In the genomic region with DNA sequence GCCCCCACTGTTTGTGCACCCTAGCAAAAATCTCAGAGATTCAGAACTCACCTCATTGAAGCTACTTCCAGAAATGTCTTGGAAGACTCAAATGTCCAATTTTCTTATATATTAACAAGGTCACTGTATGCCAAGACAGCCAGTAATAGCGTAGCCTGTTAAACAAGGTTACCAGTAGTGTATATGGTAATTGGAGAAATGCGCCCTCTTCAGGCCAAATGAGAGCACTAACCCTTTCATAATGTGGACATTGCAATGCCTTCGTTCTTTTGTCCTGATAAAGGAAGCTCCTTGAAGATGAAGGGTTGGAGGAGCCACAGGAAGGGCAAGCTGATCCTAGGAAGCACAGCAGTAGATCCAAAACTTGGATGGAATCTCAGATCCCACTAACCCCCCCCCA, we compare ENCODE assay signal across 10 mouse cellular contexts. TPM values are rescaled to one million over a fixed set of nuclear protein-coding genes. Genes with fewer than 3 reads are reported as not detected.
DNase-seq lines count a peak whose midpoint lies in the region; ATAC-seq and TF ChIP-seq lines count a peak whose summit lies in the region.
"Had no signal": no experiment of that assay in that cellular context is flagged by ENCODE, and none has a peak within 500 bp of the region (broad histone marks: within the 10 kb centered on the region; RNA-seq: fewer than 3 reads in every experiment).

No protein-coding gene starts in this region.

- no peaks in the 10 kb centered on the region for H3K27me3 ChIP-seq in heart, adult 2 months (ENCODE audit: control insufficient read depth, insufficient read depth, low read length)
- H3K27me3 ChIP-seq in heart, embryonic 12.5 days (replicated peaks) = 0 out of 2 replicates have a peak, but pooled peaks cover 1% of the 10 kb centered on the region
- no peaks in the 10 kb centered on the region for H3K27me3 ChIP-seq in midbrain, embryonic 11.5 days (ENCODE audit: control insufficient read depth, insufficient read depth, low read length)
- no peaks in the 10 kb centered on the region for H3K27me3 ChIP-seq in midbrain, embryonic 16.5 days (ENCODE audit: control insufficient read depth, insufficient read depth, low read depth, low read length)
- no peaks in the 10 kb centered on the region for H3K27me3 ChIP-seq in heart, embryonic 11.5 days (ENCODE audit: control insufficient read depth, insufficient read depth, low read length)
- H3K27me3 ChIP-seq: hindbrain, embryonic 13.5 days; lung, embryonic 15.5 days had no signal

- peak; percentile 45 for TF ChIP-seq CTCF in heart, adult 2 months (IDR thresholded peaks at IDR 0.05)

- no peak for ATAC-seq in heart, embryonic 12.5 days (ENCODE audit: insufficient number of reproducible peaks, low FRiP score)
- ATAC-seq in midbrain, embryonic 11.5 days (ENCODE audit: low FRiP score) = peak; percentile 63; the same call in 1 of the 2 replicates
- ATAC-seq in midbrain, embryonic 16.5 days = no peak
- peak; percentile 36; the same call in 1 of the 2 replicates for ATAC-seq in neutrophil, adult 5-6 weeks (ENCODE audit: extremely low read depth, insufficient number of reproducible peaks, low FRiP score, poor library complexity, severe bottlenecking)
- ATAC-seq in heart, embryonic 11.5 days (replicated peaks; ENCODE audit: insufficient number of reproducible peaks, low FRiP score, low TSS enrichment) = no peak

- no peak overlapping the region for H3K27ac ChIP-seq in heart, adult 2 months
- H3K27ac ChIP-seq in heart, embryonic 12.5 days (ENCODE audit: poor library complexity, severe bottlenecking) = no peak overlapping the region
- H3K27ac ChIP-seq in midbrain, embryonic 11.5 days (ENCODE audit: low read depth, low read length) = no peak overlapping the region
- H3K27ac ChIP-seq in midbrain, embryonic 16.5 days (ENCODE audit: low read length) = no peak overlapping the region
- no peak overlapping the region for H3K27ac ChIP-seq in heart, embryonic 11.5 days (ENCODE audit: low read depth, low read length)
- H3K27ac ChIP-seq: hindbrain, embryonic 13.5 days; lung, embryonic 15.5 days had no signal

- H3K4me1 ChIP-seq in heart, adult 2 months (ENCODE audit: control insufficient read depth, insufficient read depth, low read length) = no peaks in the 10 kb centered on the region
- H3K4me1 ChIP-seq in heart, embryonic 12.5 days (replicated peaks) = no peaks in the 10 kb centered on the region
- no peaks in the 10 kb centered on the region for H3K4me1 ChIP-seq in midbrain, embryonic 11.5 days (ENCODE audit: control insufficient read depth, insufficient read depth, low read length)
- H3K4me1 ChIP-seq in midbrain, embryonic 16.5 days (ENCODE audit: control insufficient read depth, insufficient read depth, low read length) = no peaks in the 10 kb centered on the region
- no peaks in the 10 kb centered on the region for H3K4me1 ChIP-seq in heart, embryonic 11.5 days (ENCODE audit: control insufficient read depth, insufficient read depth, low read length)
- H3K4me1 ChIP-seq: hindbrain, embryonic 13.5 days; lung, embryonic 15.5 days had no signal

- H3K36me3 ChIP-seq in heart, adult 2 months (ENCODE audit: control insufficient read depth, insufficient read depth, low read length) = no peaks in the 10 kb centered on the region
- H3K36me3 ChIP-seq in heart, embryonic 12.5 days = no peaks in the 10 kb centered on the region
- no peaks in the 10 kb centered on the region for H3K36me3 ChIP-seq in midbrain, embryonic 11.5 days (ENCODE audit: control insufficient read depth, insufficient read depth, low read length)
- no peaks in the 10 kb centered on the region for H3K36me3 ChIP-seq in midbrain, embryonic 16.5 days (ENCODE audit: control insufficient read depth, insufficient read depth, low read length)
- no peaks in the 10 kb centered on the region for H3K36me3 ChIP-seq in heart, embryonic 11.5 days (ENCODE audit: control insufficient read depth, insufficient read depth, low read length)
- H3K36me3 ChIP-seq: hindbrain, embryonic 13.5 days; lung, embryonic 15.5 days had no signal

- 38% methylated on average over 3 of the region's 3 CpGs for WGBS in heart, adult 2 months
- 33% methylated on average over 3 of the region's 3 CpGs for WGBS in heart, embryonic 12.5 days
- 38% methylated on average over 3 of the region's 3 CpGs for WGBS in midbrain, embryonic 11.5 days
- 41% methylated on average over 3 of the region's 3 CpGs for WGBS in midbrain, embryonic 16.5 days
- 36% methylated on average over 3 of the region's 3 CpGs for WGBS in heart, embryonic 11.5 days (ENCODE audit: insufficient replicate concordance)

- no peak overlapping the region for H3K9ac ChIP-seq in heart, adult 2 months (ENCODE audit: low read depth, low read length)
- no peak overlapping the region for H3K9ac ChIP-seq in heart, embryonic 12.5 days
- H3K9ac ChIP-seq in midbrain, embryonic 11.5 days (ENCODE audit: low read length) = no peak overlapping the region
- no peak overlapping the region for H3K9ac ChIP-seq in midbrain, embryonic 16.5 days (ENCODE audit: low read depth, low read length)
- no peak overlapping the region for H3K9ac ChIP-seq in heart, embryonic 11.5 days (ENCODE audit: low read depth, low read length)
- H3K9ac ChIP-seq: hindbrain, embryonic 13.5 days; lung, embryonic 15.5 days had no signal

- no peak overlapping the region for H3K4me2 ChIP-seq in heart, embryonic 12.5 days
- no peak overlapping the region for H3K4me2 ChIP-seq in midbrain, embryonic 11.5 days
- no peak overlapping the region for H3K4me2 ChIP-seq in midbrain, embryonic 16.5 days (ENCODE audit: low read length)
- H3K4me2 ChIP-seq in heart, embryonic 11.5 days = no peak overlapping the region
- H3K4me2 ChIP-seq: hindbrain, embryonic 13.5 days; lung, embryonic 15.5 days had no signal

- H3K4me3 ChIP-seq in heart, adult 2 months = no peak overlapping the region
- no peak overlapping the region for H3K4me3 ChIP-seq in heart, embryonic 12.5 days
- no peak overlapping the region for H3K4me3 ChIP-seq in midbrain, embryonic 11.5 days (ENCODE audit: low read depth, low read length)
- no peak overlapping the region for H3K4me3 ChIP-seq in midbrain, embryonic 16.5 days (ENCODE audit: low read depth, low read length)
- no peak overlapping the region for H3K4me3 ChIP-seq in heart, embryonic 11.5 days (ENCODE audit: low read depth, low read length)
- H3K4me3 ChIP-seq: hindbrain, embryonic 13.5 days; lung, embryonic 15.5 days had no signal

- TF ChIP-seq EP300 in heart, adult 2 months (IDR thresholded peaks at IDR 0.05; ENCODE audit: insufficient read depth, low read depth, low read length) = no peak

- no peak for TF ChIP-seq POLR2A in heart, adult 2 months (IDR thresholded peaks at IDR 0.05; ENCODE audit: insufficient read depth, low read depth, low read length)

- intact Hi-C loops in heart, adult 2 months (cut with DNase I) = no loop called here

- no peak for DNase-seq in heart, adult 2 months
- peak; percentile 84 for DNase-seq in midbrain, embryonic 11.5 days (ENCODE audit: low spot score, missing footprints)
- peak; percentile 67 for DNase-seq in brain, adult 2 months (ENCODE audit: low read depth, low spot score)
- no peak for DNase-seq in layer of hippocampus, adult 8-10 months (ENCODE audit: low spot score in 2 of 2)

- H3K9me3 ChIP-seq in heart, embryonic 12.5 days (replicated peaks) = no peaks in the 10 kb centered on the region
- H3K9me3 ChIP-seq in midbrain, embryonic 11.5 days (ENCODE audit: control insufficient read depth, low read length) = no peaks in the 10 kb centered on the region
- no peaks in the 10 kb centered on the region for H3K9me3 ChIP-seq in midbrain, embryonic 16.5 days (replicated peaks; ENCODE audit: control insufficient read depth, low read length, poor library complexity, severe bottlenecking)
- no peaks in the 10 kb centered on the region for H3K9me3 ChIP-seq in heart, embryonic 11.5 days (replicated peaks; ENCODE audit: control insufficient read depth, low read length)
- H3K9me3 ChIP-seq: hindbrain, embryonic 13.5 days; lung, embryonic 15.5 days had no signal

- H3K79me2 ChIP-seq in heart, adult 2 months (replicated peaks; ENCODE audit: control insufficient read depth, insufficient read depth, low read length) = no peaks in the 10 kb centered on the region

RNA-seq across cellular contexts. Expression of gene Kcnk10, which starts 7.2 kb away (rescaled TPM):
- not detected for total RNA-seq in heart, adult 2 months (2021)
- polyA plus RNA-seq in heart, adult 2 months (2012; rRNA removed) = 0.03 and 0.16 TPM in 2 replicates
- 0.37 and 0.46 TPM in 2 replicates for polyA plus RNA-seq in heart, embryonic 12.5 days (2016; fragmentation: Nextera tagmentation; extraction: Ambion mirVana)
- polyA plus RNA-seq in midbrain, embryonic 11.5 days (2014; fragmentation: Nextera tagmentation; extraction: Ambion mirVana) = 40.9 and 45.2 TPM in 2 replicates
- polyA plus RNA-seq in midbrain, embryonic 16.5 days (2015; fragmentation: Nextera tagmentation; extraction: Ambion mirVana) = 40.7 and 50.0 TPM in 2 replicates
- 0.98 and 2.1 TPM in 2 replicates for total RNA-seq in neutrophil, adult 5-6 weeks (2017)
- polyA plus RNA-seq in heart, embryonic 11.5 days (2014; fragmentation: Nextera tagmentation; extraction: Ambion mirVana) = 0.25 and 0.44 TPM in 2 replicates
- total RNA-seq in layer of hippocampus, adult 8-10 months (2022) = 10 to 100 TPM; 17.5 to 19.2 (median 18.5) TPM

RNA-seq across cellular contexts. Expression of gene Spata7, which starts 42.7 kb away (rescaled TPM):
- total RNA-seq in heart, adult 2 months (2021) = 1 to 10 TPM; 5.2 to 6.5 TPM
- polyA plus RNA-seq in heart, adult 2 months (2012; rRNA removed) = 2.2 and 3.0 TPM in 2 replicates
- polyA plus RNA-seq in heart, embryonic 12.5 days (2016; fragmentation: Nextera tagmentation; extraction: Ambion mirVana) = 10.9 and 11.2 TPM in 2 replicates
- polyA plus RNA-seq in midbrain, embryonic 11.5 days (2014; fragmentation: Nextera tagmentation; extraction: Ambion mirVana) = 21.8 and 22.7 TPM in 2 replicates
- 35.7 and 37.7 TPM in 2 replicates for polyA plus RNA-seq in midbrain, embryonic 16.5 days (2015; fragmentation: Nextera tagmentation; extraction: Ambion mirVana)
- 1.2 and 2.2 TPM in 2 replicates for total RNA-seq in neutrophil, adult 5-6 weeks (2017)
- polyA plus RNA-seq in heart, embryonic 11.5 days (2014; fragmentation: Nextera tagmentation; extraction: Ambion mirVana) = 11.8 and 14.6 TPM in 2 replicates
- total RNA-seq in layer of hippocampus, adult 8-10 months (2022) = 10 to 100 TPM; 29.9 to 40.8 (median 36.2) TPM

Comparison
In these comparisons a context has a peak if more than half of its experiments do, and no peak if none do; other contexts are left out.
1. ATAC-seq: peak in midbrain, embryonic 11.5 days (single experiment) and neutrophil, adult 5-6 weeks (single experiment); none in heart, embryonic 12.5 days (single experiment), midbrain, embryonic 16.5 days (single experiment) and heart, embryonic 11.5 days (single experiment).
2. DNase-seq: peak in midbrain, embryonic 11.5 days (single experiment) and brain, adult 2 months (single experiment); none in heart, adult 2 months (0 of 2) and layer of hippocampus, adult 8-10 months (0 of 2).
3. RNA of gene Kcnk10, which starts 7.2 kb away (polyA plus RNA-seq): 40.9 to 45.2 TPM in midbrain, embryonic 11.5 days and 40.7 to 50.0 TPM in midbrain, embryonic 16.5 days; 0.25 to 0.44 TPM in heart, embryonic 11.5 days, 0.37 to 0.46 TPM in heart, embryonic 12.5 days and 0.03 to 0.16 TPM in heart, adult 2 months; every median in the first group is over 10 times any median in the second.